Mouse (Mus musculus): Measurements from ENCODE around the gene Prr29.

DNA sequence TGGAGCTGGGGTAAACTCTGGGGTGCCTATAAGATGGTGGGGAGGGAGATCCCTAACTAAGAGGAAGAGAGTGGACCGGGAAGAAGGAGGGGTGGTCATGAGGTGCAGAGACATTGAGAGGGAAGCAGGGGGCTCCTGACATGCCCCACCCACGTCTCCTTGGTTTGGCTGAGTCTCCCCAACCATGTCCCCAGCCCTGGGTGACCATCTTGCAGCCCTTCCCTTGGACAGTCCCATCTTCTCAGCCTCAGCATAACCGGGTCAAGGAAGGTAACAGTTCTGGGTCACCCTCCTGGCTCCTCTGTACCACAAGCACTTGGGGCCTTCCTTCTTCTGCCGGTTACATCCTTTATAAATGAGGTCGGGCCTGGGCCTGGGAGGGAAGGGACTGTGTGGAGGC lies 9.7 kb downstream of the Prr29 start:
- TF ChIP-seq CTCF (IDR thresholded peaks at IDR 0.05; ENCODE audit: borderline replicate concordance, insufficient read depth, low read depth, low read length) (no peak), POLR2A (IDR thresholded peaks at IDR 0.05; ENCODE audit: borderline replicate concordance, insufficient read depth, low read length) (no peak)

Data from cerebellum, adult 2 months (tissue).